Mouse (Mus musculus) liver, embryonic 14.5 days (tissue): ENCODE measurements at regions not wholly inside any gene's neighbourhood (a gene's known extent, or its start where the extent isn't known, plus 50 kb on each side); places are given as distances from the start of the nearest gene placed in this dataset.

Experiments
- CTCF ChIP-seq: IDR thresholded peaks from 2 replicates; pipeline ENCODE4 v1.5.1; 2016; ENCODE audit warnings: antibody characterized with exemption, low read depth, control low read depth
- EP300 ChIP-seq: IDR thresholded peaks from 2 replicates; pipeline ENCODE4 v1.6.1; 2016; ENCODE audit warnings: antibody characterized with exemption, low read depth

GRCm38 (mm10) chr13:55887099-55887736 lies 51.2 kb upstream of the Pitx1 start:
- TF ChIP-seq EP300 (no peak), CTCF (no peak)
